Mouse (Mus musculus) cortical plate, adult 2 months (tissue): Measurements from ENCODE around the gene Dkkl1.

Experiments used
- CTCF ChIP-seq: fragments of 200-500 bp; IDR thresholded peaks from 2 replicates; pipeline ENCODE4 v1.5.1; 2011; ENCODE audit warnings: mild to moderate bottlenecking, control low read depth, low read length; ENCODE audit not compliant: insufficient read depth; ENCODE audit errors: extremely low read depth
- POLR2A ChIP-seq: fragments of 200-500 bp; IDR thresholded peaks from 2 replicates; pipeline ENCODE4 v1.6.1; 2011; ENCODE audit warnings: mild to moderate bottlenecking, low read length, control low read depth; ENCODE audit not compliant: insufficient read depth; ENCODE audit errors: extremely low read depth

DNA sequence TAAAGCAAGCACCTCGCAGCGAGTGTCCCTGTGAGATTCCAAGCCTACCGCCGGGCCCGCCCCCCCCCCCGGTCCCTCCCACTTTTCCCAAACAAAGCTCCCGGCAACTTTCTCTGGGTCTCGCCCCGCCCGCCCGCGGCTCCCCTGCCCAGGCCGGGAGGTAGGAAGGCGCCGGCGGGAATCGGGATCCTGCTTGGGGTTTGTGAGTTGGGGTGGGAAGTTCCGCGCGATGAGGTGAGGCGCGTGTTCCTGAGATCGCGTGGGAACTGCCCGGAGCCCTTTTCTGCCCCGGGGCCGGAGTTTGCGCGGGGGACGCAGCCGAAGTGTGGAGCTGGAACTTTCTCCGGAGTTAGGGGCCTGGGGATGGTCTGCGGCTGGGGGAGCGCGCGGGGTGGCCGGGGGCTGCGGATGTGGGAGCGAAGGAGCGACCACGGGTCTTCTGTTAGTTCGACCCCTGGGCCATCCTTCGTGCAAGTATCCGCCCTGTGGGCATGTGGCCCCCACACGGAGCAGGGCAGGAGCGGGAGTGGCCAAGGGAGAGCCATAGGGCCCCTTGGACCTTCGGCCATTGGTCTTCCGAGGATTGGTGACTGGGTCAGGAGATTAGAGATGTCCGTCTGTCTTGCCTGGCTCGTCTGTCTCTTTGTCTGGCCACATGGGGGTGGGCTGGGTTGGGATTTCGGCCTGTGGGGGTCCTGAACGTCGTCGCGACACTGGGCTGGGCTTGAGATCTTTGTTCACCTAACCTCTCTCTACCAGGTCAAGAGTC is 3.9 kb upstream of the Dkkl1 start, which contains the start of gene Tead2:
- TF ChIP-seq POLR2A (no peak), CTCF (no peak)
